Mouse (Mus musculus) neural tube, embryonic 11.5 days (tissue): ENCODE measurements around the gene Spam1. TPM values are rescaled to one million over a fixed set of nuclear protein-coding genes. Genes with fewer than 3 reads are reported as not detected.

Experiments
- ATAC-seq: fragments of 200-750 bp; cut with Nextera tagmentation; 2 replicates; pipeline ENCODE4 v1.8.0; 2017; ENCODE audit warnings: moderate number of reproducible peaks, mild to moderate bottlenecking, moderate TSS enrichment, moderate library complexity; ENCODE audit not compliant: insufficient read depth, low FRiP score, low TSS enrichment
- DNase-seq: peaks from one replicate; pipeline ENCODE4 v3.0.0-alpha.2; 2015; ENCODE audit warnings: low spot score
- H3K27ac ChIP-seq: fragments of 300-500 bp; sonication (generic); 2 replicates; pipeline ENCODE4 v1.5.1; 2014; ENCODE audit warnings: low read depth, mild to moderate bottlenecking, low read length
- H3K27me3 ChIP-seq: fragments of 300-500 bp; sonication (generic); 2 replicates; pipeline ENCODE4 v1.6.1; 2014; ENCODE audit warnings: mild to moderate bottlenecking, low read length, mixed read lengths; ENCODE audit not compliant: control insufficient read depth, insufficient read depth
- H3K36me3 ChIP-seq: fragments of 300-500 bp; sonication (generic); 2 replicates; pipeline ENCODE4 v1.6.1; 2014; ENCODE audit warnings: mild to moderate bottlenecking, low read length, moderate library complexity, mixed read lengths; ENCODE audit not compliant: control insufficient read depth, insufficient read depth
- H3K4me1 ChIP-seq: fragments of 300-500 bp; sonication (generic); 2 replicates; pipeline ENCODE4 v1.6.1; 2014; ENCODE audit warnings: low read length, mixed read lengths; ENCODE audit not compliant: control insufficient read depth, insufficient read depth
- H3K4me2 ChIP-seq: fragments of 300-500 bp; sonication (generic); 2 replicates; pipeline ENCODE4 v1.6.1; 2014; ENCODE audit warnings: low read depth, mild to moderate bottlenecking, moderate library complexity
- H3K4me3 ChIP-seq: fragments of 300-500 bp; sonication (generic); 2 replicates; pipeline ENCODE4 v1.5.1; 2014; ENCODE audit warnings: low read depth, low read length
- H3K9ac ChIP-seq: fragments of 300-500 bp; sonication (generic); 2 replicates; pipeline ENCODE4 v1.6.1; 2014; ENCODE audit warnings: mild to moderate bottlenecking, low read length
- H3K9me3 ChIP-seq: fragments of 300-500 bp; sonication (generic); 2 replicates; pipeline ENCODE4 v1.6.1; 2016; ENCODE audit warnings: low read length; ENCODE audit not compliant: control insufficient read depth
- WGBS: fragments of 180-500 bp; shearing (Covaris S2); extraction: QIAGEN DNeasy Blood & Tissue Kit; methylation state at CpG from one replicate; pipeline ENCODE4 v1.1.7; 2014; 5-methylcytosine and 5-hydroxymethylcytosine counted together
- polyA plus RNA-seq: library from polyadenylated mRNA; unstranded; fragments of >200 nt; fragmentation: Nextera tagmentation; extraction: Ambion mirVana; gene quantifications from 2 replicates; pipeline ENCODE4 v1.2.1, GENCODE M21; 2014

Spam1 gene
- not detected in 2 replicates for polyA plus RNA-seq

GRCm38 (mm10) chr6:24790888-24791287, at the start of gene Spam1:
Gene Spam1 (plus strand): TSS chr6:24791188.
- Histone ChIP-seq H3K4me2 (no peak within 1 kb of the TSS), H3K4me1 (no peaks in the 10 kb centered on the region), H3K27me3 (no peaks in the 10 kb centered on the region), H3K27ac (no peak within 1 kb of the TSS), H3K36me3 (no peaks in the 10 kb centered on the region), H3K9ac (no peak within 1 kb of the TSS), H3K4me3 (no peak within 1 kb of the TSS), H3K9me3 (no peaks in the 10 kb centered on the region)
- no peak for DNase-seq
- ATAC-seq, result no peak

GRCm38 (mm10) chr6:24748029-24748428, 43.0 kb upstream of the Spam1 start, which contains the start of gene Hyal4:
Gene Hyal4 (plus strand): TSS chr6:24748329.
- DNase-seq, result no peak
- Histone ChIP-seq H3K4me2 (no peak within 1 kb of the TSS), H3K27ac (no peak within 1 kb of the TSS), H3K9ac (no peak within 1 kb of the TSS), H3K36me3 (no peaks in the 10 kb centered on the region), H3K4me1 (no peaks in the 10 kb centered on the region), H3K4me3 (no peak within 1 kb of the TSS), H3K9me3 (no peaks in the 10 kb centered on the region), H3K27me3 (no peaks in the 10 kb centered on the region)
- ATAC-seq, result no peak
- 86% methylated on average over 4 of the region's 4 CpGs for WGBS

DNA sequence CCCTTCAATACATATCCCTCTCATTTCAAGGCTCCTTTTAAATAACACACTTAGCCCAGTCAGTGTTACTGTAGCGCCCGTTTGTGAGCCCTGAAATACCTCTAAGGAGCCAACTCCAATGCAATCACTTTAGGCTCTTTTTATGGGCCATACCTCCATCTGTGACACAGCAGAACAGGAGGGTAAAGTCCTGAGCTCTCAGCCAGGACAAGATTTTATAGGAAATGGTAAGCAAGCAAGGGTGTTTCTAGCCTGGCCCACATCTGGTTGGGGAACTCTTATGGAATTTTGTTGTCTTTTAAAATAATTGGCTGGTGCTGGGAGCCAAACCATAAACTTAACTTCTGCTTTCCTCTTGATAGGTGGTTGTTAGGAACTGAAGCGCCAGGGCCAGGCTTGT, 31.7 kb upstream of the Spam1 start:
- H3K9me3 ChIP-seq, result no peaks in the 10 kb centered on the region
- no peak for ATAC-seq
- DNase-seq, result no peak
- 87% methylated on average over 3 of the region's 3 CpGs for WGBS
- H3K9ac ChIP-seq, result no peak overlapping the region
- H3K4me1 ChIP-seq, result no peaks in the 10 kb centered on the region
- no peak overlapping the region for H3K4me3 ChIP-seq
- H3K36me3 ChIP-seq, result no peaks in the 10 kb centered on the region
- no peaks in the 10 kb centered on the region for H3K27me3 ChIP-seq
- H3K27ac ChIP-seq, result no peak overlapping the region
- H3K4me2 ChIP-seq, result no peak overlapping the region

GRCm38 (mm10) chr6:24766261-24766660, 24.7 kb upstream of the Spam1 start:
- no peaks in the 10 kb centered on the region for H3K27me3 ChIP-seq
- H3K27ac ChIP-seq, result no peak overlapping the region
- H3K4me1 ChIP-seq, result no peaks in the 10 kb centered on the region
- no peak overlapping the region for H3K4me2 ChIP-seq
- DNase-seq, result no peak
- ATAC-seq, result no peak
- H3K4me3 ChIP-seq, result no peak overlapping the region
- H3K9ac ChIP-seq, result no peak overlapping the region
- 73% methylated on average over 2 of the region's 2 CpGs for WGBS
- H3K9me3 ChIP-seq, result no peaks in the 10 kb centered on the region
- no peaks in the 10 kb centered on the region for H3K36me3 ChIP-seq

DNA sequence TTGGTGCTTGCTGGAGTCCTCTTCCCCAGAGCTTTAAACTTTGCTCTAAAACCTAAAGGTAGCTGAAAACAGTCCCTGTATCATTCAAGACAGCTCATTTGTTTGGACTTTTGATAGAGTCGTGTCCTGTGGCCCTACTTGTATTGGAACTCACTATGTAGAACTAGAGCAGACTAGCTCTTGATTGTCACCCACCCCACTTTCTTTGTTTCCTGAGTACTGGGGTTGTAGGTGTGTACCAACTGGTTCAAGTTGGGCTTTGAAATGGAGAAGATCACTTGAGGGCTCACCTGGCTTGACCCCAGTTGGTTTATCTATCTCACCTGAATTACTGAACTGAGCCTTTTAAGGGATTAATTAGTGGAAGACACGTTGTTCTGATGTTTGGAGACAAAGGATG, 11.8 kb upstream of the Spam1 start:
- no peak overlapping the region for H3K4me2 ChIP-seq
- no peaks in the 10 kb centered on the region for H3K9me3 ChIP-seq
- ATAC-seq (no peak), DNase-seq (no peak)
- no peaks in the 10 kb centered on the region for H3K4me1 ChIP-seq
- no peaks in the 10 kb centered on the region for H3K27me3 ChIP-seq
- no peak overlapping the region for H3K4me3 ChIP-seq
- 71% methylated on average over 2 of the region's 2 CpGs for WGBS
- no peak overlapping the region for H3K9ac ChIP-seq
- H3K27ac ChIP-seq, result no peak overlapping the region
- H3K36me3 ChIP-seq, result no peaks in the 10 kb centered on the region

GRCm38 (mm10) chr6:24822070-24822469, 31.1 kb downstream of the Spam1 start:
- no peak overlapping the region for H3K27ac ChIP-seq
- no peak overlapping the region for H3K4me2 ChIP-seq
- DNase-seq, result no peak
- no peaks in the 10 kb centered on the region for H3K9me3 ChIP-seq
- no peaks in the 10 kb centered on the region for H3K36me3 ChIP-seq
- no peak for ATAC-seq
- 51% methylated on average over 2 of the region's 2 CpGs for WGBS
- H3K27me3 ChIP-seq, result no peaks in the 10 kb centered on the region
- no peaks in the 10 kb centered on the region for H3K4me1 ChIP-seq
- H3K4me3 ChIP-seq, result no peak overlapping the region
- no peak overlapping the region for H3K9ac ChIP-seq

Other genes starting within 250 kb of the Spam1 start
- gene Lmod2, start 193.4 kb upstream of the Spam1 start, polyA plus RNA-seq, result 0.23 TPM in 1 of 2 replicates, not detected in the other
- gene Wasl, start 126.2 kb upstream of the Spam1 start, polyA plus RNA-seq, result 45.3 and 46.2 TPM in 2 replicates
- gene Hyal6, start 57.9 kb upstream of the Spam1 start, polyA plus RNA-seq, result not detected in 2 replicates
- gene Hyal4, start 42.9 kb upstream of the Spam1 start, polyA plus RNA-seq, result not detected in 2 replicates
- not detected in 2 replicates for gene Hyal5, start 66.8 kb downstream of the Spam1 start, polyA plus RNA-seq
- 1.3 and 1.6 TPM in 2 replicates for gene Tmem229a, start 165.1 kb downstream of the Spam1 start, polyA plus RNA-seq